Mouse (Mus musculus): Measurements from ENCODE around the gene Opa3.

GRCm38 (mm10) chr7:19184250-19184649 lies 43.9 kb upstream of the Opa3 start:
- TF ChIP-seq CTCF (IDR thresholded peaks at IDR 0.05; ENCODE audit: low read depth, low read length) (no peak), POLR2A (IDR thresholded peaks at IDR 0.05; ENCODE audit: borderline replicate concordance, low read depth, low read length) (no peak)
